Mouse (Mus musculus) liver, embryonic 14.5 days (tissue): ENCODE measurements around the gene Ccdc42.

Experiments used
- CTCF ChIP-seq: IDR thresholded peaks from 2 replicates; pipeline ENCODE4 v1.5.1; 2016; ENCODE audit warnings: antibody characterized with exemption, low read depth, control low read depth
- EP300 ChIP-seq: IDR thresholded peaks from 2 replicates; pipeline ENCODE4 v1.6.1; 2016; ENCODE audit warnings: antibody characterized with exemption, low read depth

- TF ChIP-seq CTCF = no peak
- no peak for TF ChIP-seq EP300
Observed at GRCm38 (mm10) chr11:68586721-68587120, at the start of gene Ccdc42.
